Comparison of ENCODE assay signal across 13 mouse cellular contexts in genomic region chr19:52534758-52535157, GRCm38 (mm10).
A peak's percentile ranks its signal among the peaks of the same experiment; 100 is the strongest.
DNase-seq lines count a peak whose midpoint lies in the region; ATAC-seq and TF ChIP-seq lines count a peak whose summit lies in the region.
"Had no signal": no experiment of that assay in that cellular context is flagged by ENCODE, and none has a peak within 500 bp of the region (broad histone marks: within the 10 kb centered on the region; RNA-seq: fewer than 3 reads in every experiment).

No protein-coding gene starts in this region.

- peak; percentile 36; the same call in 1 of the 2 replicates for ATAC-seq in kidney, embryonic 15.5 days (replicated peaks; ENCODE audit: low FRiP score)
- ATAC-seq in limb, embryonic 11.5 days (ENCODE audit: insufficient number of reproducible peaks, low FRiP score, low TSS enrichment, low read depth) = no peak
- ATAC-seq: hindbrain, embryonic 16.5 days had no signal

- no peak overlapping the region for H3K27ac ChIP-seq in kidney, embryonic 15.5 days
- no peak overlapping the region for H3K27ac ChIP-seq in limb, embryonic 11.5 days (replicated peaks; ENCODE audit: low read depth, low read length)
- H3K27ac ChIP-seq: liver, embryonic 13.5 days had no signal

- H3K4me3 ChIP-seq in kidney, embryonic 15.5 days (replicated peaks) = no peak overlapping the region
- no peak overlapping the region for H3K4me3 ChIP-seq in limb, embryonic 11.5 days (ENCODE audit: low read depth, low read length)
- H3K4me3 ChIP-seq: liver, embryonic 13.5 days had no signal

- H3K4me2 ChIP-seq in kidney, embryonic 15.5 days = no peak overlapping the region
- H3K4me2 ChIP-seq in limb, embryonic 11.5 days (ENCODE audit: low read depth, severe bottlenecking) = no peak overlapping the region
- H3K4me2 ChIP-seq: liver, embryonic 13.5 days had no signal

- no peaks in the 10 kb centered on the region for H3K27me3 ChIP-seq in kidney, embryonic 15.5 days
- H3K27me3 ChIP-seq in limb, embryonic 11.5 days (ENCODE audit: control insufficient read depth, insufficient read depth, low read length) = no peaks in the 10 kb centered on the region
- H3K27me3 ChIP-seq: liver, embryonic 13.5 days had no signal

- WGBS in kidney, embryonic 15.5 days = 31% methylated on average over 4 of the region's 4 CpGs
- 33% methylated on average over 4 of the region's 4 CpGs for WGBS in limb, embryonic 11.5 days

- H3K36me3 ChIP-seq in kidney, embryonic 15.5 days = no peaks in the 10 kb centered on the region
- no peaks in the 10 kb centered on the region for H3K36me3 ChIP-seq in limb, embryonic 11.5 days (ENCODE audit: control insufficient read depth, insufficient read depth, low read length)
- H3K36me3 ChIP-seq: liver, embryonic 13.5 days had no signal

- H3K4me1 ChIP-seq in kidney, embryonic 15.5 days = no peaks in the 10 kb centered on the region
- no peaks in the 10 kb centered on the region for H3K4me1 ChIP-seq in limb, embryonic 11.5 days (ENCODE audit: control insufficient read depth, insufficient read depth, low read length)
- H3K4me1 ChIP-seq: liver, embryonic 13.5 days had no signal

- DNase-seq in kidney, postnatal 10 days = no peak
- DNase-seq in brain, embryonic 14.5 days (ENCODE audit: low read depth) = peak; percentile 45
- peak; percentile 61 for DNase-seq in embryo, embryonic 11 days
- DNase-seq in limb, embryonic 11.5 days (ENCODE audit: low spot score) = peak; percentile 58
- DNase-seq in cerebellum, adult 8-10 months = no peak
- DNase-seq in lung, postnatal 36 days = no peak
- DNase-seq: cerebellum, postnatal 10 days; kidney, adult 9 months; liver, embryonic 13.5 days; lung, postnatal 4 days; thymus, postnatal 14 days had no signal

- TF ChIP-seq CTCF in brain, embryonic 14.5 days (IDR thresholded peaks at IDR 0.05; ENCODE audit: borderline replicate concordance, extremely low read depth, insufficient read depth, insufficient read length) = no peak

- no peak overlapping the region for H3K9ac ChIP-seq in kidney, embryonic 15.5 days
- no peak overlapping the region for H3K9ac ChIP-seq in limb, embryonic 11.5 days (ENCODE audit: low read length)
- H3K9ac ChIP-seq: liver, embryonic 13.5 days had no signal

- no peak for TF ChIP-seq POLR2A in brain, embryonic 14.5 days (IDR thresholded peaks at IDR 0.05; ENCODE audit: borderline replicate concordance, extremely low read depth, insufficient read depth, insufficient read length, poor library complexity, severe bottlenecking)

- no peaks in the 10 kb centered on the region for H3K9me3 ChIP-seq in kidney, embryonic 15.5 days (replicated peaks)
- no peaks in the 10 kb centered on the region for H3K9me3 ChIP-seq in limb, embryonic 11.5 days (ENCODE audit: control insufficient read depth, low read length)
- H3K9me3 ChIP-seq: liver, embryonic 13.5 days had no signal

Comparison
In these comparisons a context has a peak if more than half of its experiments do, and no peak if none do; other contexts are left out.
1. DNase-seq: peak in brain, embryonic 14.5 days (single experiment), embryo, embryonic 11 days (single experiment) and limb, embryonic 11.5 days (single experiment); none in kidney, postnatal 10 days (single experiment), cerebellum, adult 8-10 months (single experiment) and lung, postnatal 36 days (single experiment).